Mouse (Mus musculus) layer of hippocampus, adult 9-10 months (tissue): ENCODE measurements at regions not wholly inside any gene's neighbourhood (a gene's known extent, or its start where the extent isn't known, plus 50 kb on each side); places are given as distances from the start of the nearest gene placed in this dataset.

Experiments used
- DNase-seq: peaks from one replicate; pipeline ENCODE4 v3.0.0; 2022; ENCODE audit warnings: low spot score

DNA sequence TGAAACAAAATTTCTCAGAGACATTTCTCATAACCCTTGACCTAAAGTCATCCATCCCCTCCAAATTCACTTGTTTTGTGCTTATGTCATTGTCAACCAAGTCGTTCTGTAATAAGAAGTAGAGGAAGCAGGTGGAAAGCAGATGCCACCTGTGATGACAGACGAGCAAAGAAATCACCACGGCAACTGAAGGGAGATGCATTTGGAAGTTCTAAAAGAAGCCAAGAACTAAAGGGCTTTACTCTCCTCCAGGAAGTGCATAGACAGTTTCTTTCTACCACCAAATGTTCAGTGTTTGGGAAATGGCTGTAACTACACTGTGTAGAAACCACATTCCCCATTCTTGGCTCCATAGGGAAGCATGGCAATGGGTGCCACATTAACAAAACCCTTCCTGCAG lies 317.4 kb downstream of the Gm10184 start:
- DNase-seq, result no peak

DNA sequence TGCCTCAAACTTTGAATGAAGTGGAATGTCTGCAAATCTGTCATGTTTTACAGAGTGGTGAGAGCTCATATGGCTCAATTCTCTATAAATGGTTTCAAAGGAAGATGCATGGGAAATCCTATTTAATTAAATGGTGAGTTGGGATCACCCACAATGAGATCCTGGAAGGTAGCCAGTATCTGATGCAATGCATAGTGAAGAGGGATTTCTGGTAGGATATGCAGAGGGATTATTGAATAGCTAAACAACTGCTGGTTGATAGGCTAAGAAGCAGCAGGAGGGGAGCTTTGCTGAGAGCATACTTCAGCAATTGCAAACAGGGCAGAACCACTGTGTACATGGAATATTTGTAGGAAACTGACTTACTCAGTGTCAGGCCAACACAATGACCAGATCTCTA lies 350.7 kb downstream of the Gm10184 start:
- no peak for DNase-seq

DNA sequence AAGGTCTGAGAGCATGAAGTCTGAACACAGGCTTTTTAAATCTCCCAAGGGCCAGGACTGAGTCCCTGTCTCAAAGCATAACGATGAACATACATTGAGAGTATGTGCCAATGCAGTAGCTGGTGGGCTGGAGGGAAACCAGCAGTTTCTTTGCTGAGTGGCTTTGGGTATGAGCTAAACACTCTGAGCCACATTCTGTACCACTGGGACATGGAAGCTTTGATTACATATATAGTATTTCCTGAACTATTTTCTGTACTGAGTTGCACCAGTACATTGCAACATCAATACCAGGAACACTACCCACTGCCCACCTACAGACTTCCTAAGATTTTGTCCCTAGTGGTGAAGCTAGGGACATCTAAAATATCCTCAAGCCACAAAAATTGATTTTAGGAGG lies 354.3 kb upstream of the Fshr start:
- no peak for DNase-seq

DNA sequence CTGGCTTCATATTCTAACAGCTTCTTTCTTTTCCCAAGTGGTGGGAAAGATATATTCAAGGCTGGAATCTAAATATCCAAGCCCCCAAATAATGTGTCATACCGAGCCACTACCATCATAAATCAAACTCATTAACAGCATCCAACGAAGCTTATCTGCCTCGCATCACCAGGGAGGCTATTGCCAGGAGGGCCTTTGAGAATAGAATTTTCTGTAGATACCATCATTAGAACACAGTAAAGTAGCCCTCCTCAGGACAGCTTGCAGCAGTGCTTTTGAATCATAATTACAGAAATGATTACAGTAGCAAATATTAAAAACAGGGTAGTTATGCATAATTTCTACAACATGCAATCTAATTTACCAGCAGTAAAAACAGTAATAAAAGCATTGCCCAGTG lies 353.1 kb upstream of the Fshr start:
- DNase-seq, result no peak

DNA sequence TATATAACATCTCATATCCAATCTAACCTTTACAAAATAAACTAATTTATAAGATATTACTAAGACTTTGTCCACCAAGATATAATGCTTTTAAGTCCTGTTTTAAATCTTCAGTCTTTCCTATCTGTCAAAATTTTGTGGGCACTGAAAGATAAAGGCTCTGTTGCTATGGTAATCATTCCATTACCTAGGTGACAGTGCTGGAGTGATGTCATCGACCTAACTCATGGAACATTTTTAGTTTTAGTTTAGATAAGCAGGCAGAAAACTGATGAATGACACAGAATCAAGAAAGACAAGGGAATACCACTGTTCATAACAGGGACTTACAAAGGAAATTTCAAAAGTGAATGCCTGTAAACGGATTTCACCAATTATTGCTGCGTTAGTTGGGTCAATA lies 350.3 kb upstream of the Fshr start:
- DNase-seq, result peak; percentile 5

DNA sequence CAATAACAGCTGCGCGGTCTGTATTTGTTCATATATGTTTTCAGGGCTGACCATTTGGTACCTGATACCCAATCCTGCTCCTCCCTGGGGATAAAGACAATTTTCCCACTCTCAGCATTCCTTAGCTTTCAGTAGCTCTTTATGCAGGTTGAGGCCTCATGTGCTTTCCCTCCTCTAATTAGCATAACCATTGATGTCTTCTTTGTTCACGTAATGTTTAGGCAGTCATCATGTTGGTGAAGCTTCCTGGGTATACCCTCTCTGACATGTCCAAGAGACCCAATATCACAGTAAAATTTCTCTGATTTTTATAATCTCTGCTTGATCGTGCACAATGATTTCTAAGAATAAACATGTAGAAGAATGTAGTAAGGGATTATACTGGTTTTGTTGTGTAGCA lies 321.4 kb upstream of the Fshr start:
- DNase-seq, result no peak

DNA sequence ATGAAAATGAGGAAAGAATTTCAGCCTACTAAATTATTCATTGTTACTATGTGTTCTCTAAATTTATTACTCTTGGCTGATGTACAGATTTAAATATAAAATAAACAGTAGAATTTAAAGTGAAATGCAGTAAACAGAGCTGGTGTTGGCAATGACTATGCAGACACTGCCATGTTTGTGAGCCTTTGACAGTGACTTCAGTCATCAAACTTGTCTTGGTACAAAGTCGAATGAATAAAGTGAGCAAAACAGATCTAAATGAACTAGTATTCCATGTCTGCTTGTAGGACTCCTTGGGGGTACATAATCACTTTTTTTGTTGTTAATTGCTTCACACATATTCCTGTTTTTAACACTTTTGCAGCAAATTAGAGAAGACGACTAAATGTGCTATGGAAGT lies 318.9 kb upstream of the Fshr start:
- no peak for DNase-seq

DNA sequence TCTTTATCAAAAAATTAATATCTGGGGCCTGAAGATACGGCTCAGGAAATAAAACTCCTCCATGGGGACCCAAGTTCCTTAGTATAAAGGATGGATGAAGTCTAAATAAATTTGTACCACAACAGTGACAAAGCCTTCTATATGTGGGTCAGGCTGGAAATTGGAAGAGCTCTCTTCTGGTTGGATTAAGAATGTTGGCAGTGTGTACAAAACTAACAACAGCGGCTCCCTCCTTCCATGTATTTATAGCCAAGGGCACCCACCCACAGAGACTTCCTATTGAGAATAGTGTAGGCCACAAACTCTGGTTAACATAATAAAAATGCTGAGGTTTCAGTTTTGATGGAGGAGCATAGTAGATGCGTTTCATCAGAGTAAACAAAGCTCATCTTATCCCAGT lies 304.8 kb upstream of the Fshr start:
- DNase-seq, result no peak

DNA sequence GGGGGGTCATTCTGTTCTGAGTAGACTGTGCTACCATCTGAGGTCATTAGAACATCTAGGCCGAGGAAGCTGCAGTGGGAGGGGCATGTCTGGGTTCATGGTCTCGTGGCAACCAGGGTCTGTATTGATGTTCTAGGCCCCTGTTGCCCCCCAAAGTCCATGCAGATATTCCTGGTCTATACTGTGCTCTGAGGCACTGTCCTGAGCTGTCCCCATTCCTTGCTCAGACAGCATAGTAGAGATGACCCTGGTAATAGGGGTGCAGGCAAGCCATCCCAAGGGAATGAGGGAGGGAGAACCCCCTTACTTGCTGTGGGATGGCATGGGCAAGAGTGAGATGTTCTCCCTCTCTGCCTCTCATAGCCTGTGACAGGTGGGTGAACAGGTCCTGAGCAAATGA lies 293.1 kb upstream of the Fshr start:
- no peak for DNase-seq

DNA sequence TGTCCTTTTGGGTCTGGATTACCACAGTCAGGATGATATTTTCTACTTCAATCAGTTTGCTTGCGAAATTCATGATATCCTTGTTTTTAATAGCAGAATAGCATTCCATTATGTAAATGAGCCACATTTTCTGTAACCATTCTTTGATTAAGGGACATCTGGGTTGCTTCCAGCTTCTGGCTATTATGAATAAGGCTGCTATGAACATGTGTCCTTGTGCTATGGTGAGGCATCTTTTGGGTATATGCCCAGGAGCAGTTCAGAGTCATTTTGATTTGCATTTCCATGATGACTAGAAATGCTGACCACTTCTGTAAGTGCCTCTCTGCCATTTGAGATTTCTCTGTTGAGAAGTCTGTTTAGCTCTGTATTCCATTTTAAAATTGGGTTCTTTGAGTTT lies 266.0 kb upstream of the Fshr start:
- no peak for DNase-seq

DNA sequence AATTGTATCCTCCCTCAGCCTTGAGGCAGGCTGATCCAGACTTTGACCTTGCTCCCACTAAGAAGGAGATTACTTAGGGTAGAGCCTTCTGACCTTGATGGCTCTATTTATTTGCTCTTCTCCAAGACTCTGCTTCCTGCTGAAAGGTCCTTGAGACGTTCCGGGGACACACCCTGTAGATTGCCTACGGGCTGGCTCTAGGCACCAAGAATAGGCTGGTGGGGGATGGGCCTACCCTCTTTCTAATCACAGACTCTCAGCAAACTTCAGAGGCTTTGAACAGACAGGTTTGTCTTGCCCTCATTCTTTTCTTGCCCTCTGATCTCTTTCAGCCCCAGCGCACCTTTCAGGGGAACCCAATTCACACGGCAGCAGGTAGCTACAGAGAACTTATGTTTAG lies 265.4 kb upstream of the Fshr start:
- no peak for DNase-seq

DNA sequence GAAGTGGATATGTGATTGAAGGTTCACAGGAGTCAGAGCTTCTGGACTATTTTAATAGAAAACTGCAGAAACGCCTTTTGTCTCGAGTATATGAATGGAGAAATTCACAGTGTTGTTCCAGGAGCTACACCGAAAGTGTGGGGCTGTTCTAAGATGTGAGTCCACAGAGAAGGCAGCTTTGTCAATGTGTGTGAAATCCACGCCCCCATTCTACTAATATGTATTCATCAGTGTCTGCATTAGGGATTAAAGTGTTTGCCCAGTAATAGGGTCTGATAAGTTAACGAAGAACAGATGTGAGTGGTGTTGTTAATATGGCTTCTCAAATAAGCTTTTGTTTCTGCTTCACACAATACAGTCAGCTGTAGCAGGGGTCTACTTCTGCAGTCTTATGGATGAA lies 260.0 kb upstream of the Fshr start:
- DNase-seq, result no peak

DNA sequence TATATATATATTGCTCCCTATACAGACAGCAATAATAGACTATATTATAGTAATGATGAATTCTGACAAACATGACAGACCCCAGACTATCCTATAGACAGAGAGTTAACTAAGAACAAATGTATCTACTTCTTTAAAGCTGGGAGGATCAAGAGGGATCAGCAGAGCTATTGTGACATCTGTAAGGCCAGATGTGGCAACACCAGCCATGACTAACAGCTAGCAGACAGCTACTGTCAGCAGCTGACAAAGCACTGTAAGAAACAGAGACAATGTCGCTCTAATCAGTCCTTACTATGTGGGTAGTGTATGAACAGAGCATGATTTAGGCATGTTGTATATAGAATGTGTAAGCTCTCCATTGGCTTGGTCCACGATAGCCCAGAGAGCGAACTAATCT lies 253.8 kb upstream of the Fshr start:
- DNase-seq, result no peak

DNA sequence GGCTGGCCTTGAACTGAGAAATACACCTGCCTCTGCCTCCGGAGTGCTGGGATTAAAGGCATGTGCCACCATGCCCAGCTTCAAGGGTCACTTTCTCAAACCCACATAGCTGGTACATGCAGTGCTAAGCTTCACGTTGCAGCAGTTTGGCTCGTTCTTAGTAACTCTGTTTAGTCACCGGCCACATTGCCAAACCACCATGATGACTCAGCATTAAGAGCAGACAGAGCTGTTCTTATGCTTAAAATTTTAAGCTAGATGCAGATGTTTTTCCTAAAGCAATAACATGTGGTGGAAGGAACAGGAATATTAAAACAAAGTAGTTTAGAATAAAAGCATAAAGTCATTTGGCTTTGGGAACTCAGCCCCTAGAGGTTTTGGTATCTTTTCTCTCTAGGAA lies 250.2 kb upstream of the Fshr start:
- no peak for DNase-seq

DNA sequence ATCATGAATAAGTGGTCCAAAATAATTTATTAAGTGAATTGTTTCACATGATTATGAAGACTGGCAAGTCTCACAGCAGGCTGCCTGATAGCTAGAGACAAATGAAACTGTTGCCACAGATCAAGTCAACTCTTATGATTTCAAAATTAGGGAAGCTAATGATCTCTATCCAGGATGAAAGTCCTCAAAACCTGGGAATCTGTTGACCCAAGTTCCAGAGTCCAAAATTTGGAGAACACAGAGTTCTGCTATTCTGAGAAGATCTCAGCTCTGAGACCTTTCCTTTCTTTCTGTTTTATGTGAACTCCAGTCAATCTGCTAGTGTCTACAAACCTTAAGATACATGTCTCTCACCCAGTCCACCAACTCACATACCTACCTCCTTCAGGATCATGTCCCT lies 248.9 kb upstream of the Fshr start:
- DNase-seq, result no peak

DNA sequence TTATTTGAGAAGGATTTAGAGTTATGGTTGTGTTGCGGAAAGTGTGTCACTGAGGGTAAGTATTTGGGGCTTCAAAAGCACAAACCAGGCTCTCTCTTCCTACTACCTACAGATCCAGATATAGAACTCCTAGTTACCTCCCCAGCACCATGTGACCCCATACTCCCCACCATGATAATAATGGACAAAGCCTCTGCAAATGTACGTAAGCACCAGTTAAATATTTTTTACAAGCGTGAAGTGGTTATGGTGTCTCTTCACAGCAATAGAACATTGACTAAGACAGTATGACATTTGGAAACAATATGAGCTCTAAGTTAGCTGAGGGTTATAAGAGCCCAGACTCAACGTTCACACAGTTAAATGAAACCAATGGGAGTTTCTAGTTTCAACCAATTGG lies 233.8 kb upstream of the Fshr start:
- DNase-seq, result no peak

DNA sequence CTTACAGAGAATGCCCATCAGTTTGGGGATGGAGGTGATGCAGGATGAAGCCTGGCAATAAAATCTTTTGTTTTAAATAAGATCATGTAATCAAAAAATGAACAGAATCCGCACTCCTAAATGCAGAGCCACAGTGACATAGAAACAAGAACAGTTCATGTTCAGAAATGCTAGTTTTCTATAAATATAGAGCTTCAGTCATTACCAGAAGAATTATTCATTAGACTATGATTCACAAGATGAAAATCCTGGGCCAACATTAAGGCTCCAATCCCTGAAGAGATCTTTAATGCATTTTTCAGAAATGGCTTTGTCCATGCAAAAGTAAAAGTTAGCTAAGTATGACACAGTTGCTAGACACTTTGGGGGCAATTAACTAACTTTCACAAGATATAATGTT lies 209.6 kb upstream of the Fshr start:
- DNase-seq, result no peak

DNA sequence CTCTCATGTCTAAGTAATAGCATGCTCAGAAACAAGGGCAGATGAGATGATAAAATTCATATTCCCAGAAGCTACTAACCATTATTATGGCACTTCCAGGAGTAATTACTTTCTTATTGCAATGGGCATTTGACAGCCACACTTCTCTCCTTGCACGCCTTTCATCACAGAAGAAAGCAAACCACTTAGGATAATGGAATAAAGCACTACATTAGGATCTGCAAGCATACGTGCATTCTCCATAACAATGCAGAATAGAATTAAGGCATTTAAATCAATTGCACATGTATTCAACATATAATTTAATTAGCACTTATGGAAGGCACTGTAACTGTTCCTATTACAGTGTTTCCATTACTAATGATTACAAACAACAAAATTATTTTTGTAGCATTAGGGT lies 205.1 kb upstream of the Fshr start:
- no peak for DNase-seq

DNA sequence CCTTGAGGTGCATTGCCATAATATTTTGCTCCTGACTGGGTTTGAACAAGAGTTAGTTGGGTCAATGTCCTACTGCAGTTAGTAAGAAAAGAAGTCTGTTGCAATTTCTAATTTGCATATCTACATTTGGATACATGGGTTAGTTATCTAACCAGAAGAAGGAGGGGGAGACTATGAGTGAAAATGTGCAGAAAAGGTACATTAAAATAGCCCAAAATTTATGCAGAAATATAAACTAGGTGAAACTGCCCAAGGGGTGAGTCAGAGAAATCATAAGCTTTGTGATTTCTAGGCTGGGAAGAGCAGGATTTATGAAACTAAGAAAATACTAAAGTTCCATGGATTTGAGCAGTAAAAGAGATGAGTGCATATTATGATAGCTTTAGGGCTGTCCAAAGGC lies 156.8 kb upstream of the Fshr start:
- no peak for DNase-seq

DNA sequence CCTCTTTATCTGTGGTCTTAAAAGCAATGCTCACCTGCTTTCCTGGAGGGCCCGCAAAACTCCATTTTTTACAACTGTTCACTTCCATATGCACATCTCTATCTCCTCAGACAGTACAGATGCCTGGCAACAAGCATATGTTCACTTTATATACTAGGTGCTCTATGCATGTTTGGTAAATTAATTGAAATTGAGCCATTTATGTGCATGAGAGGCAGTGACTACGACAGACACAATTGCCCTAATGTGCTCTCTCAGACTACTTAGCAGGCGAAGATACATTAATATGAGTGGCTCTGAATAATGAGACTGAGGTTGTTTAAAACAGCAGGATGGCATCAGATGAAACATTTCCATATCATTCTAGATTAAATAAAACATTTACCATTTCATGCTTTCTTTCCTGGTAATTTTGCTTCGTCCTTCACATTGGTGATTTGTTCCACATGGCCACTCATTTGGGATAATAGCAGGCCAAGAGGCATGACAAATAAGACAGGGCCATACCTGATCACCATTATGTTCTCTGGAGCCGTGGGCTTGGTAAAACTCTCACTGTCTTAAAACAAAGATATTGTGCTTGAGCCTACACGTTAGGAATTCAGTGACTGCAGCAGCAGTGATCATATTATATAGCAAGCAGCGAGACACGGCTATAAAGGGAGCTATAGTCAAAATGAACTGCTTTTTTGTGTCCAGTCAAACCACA lies 140.2 kb upstream of the Fshr start:
- DNase-seq, result no peak

DNA sequence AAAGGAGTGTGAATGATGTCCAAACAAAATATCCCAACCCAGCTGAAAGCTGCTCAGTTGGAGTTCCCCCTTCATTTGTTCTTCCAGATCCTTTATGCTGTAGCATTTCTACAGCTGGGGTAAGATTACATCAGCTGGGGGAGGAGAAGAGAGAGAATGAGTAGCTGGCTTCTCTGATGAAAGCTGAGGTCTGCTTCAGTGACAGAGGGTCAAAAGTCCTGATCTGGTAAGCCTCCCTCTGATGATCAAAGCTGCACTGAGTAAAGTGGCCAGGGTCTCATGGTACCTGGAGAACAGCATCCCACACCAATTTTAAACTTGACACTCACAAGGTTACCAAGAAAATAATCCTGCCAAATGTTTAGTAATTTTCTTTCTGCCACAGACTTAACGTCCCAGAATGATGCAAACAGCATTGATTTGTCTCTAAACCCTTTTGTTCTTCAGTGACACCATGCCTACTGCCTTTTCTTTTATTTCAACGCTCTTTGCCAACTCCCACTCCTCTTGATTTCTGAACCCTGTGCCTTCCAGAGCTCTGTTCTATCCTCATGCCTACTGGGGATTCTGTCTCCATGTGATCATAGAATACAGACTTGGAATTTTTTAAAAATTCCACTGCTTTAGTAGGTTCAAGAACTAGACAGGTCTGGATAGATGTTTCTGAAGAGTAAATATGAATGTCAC lies 119.3 kb upstream of the Fshr start:
- no peak for DNase-seq

DNA sequence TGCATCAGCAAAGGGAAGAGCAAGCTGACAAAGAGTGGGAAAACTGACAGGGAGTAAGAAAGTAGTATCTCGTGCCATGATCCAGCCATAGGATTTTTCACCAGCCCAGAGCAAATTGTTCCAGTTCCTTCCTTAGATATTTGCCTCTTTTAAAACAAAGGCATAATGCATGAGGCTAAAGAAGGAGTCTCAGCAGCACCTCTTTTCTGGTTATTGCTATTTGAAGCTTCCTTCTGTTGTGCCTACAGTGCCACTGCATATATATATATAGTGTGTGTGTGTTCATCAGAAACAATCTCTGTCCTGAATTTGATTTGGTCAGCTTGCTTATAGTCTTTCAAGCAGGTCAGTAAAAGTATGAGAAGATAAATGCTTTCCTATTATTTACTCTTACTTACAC lies 117.9 kb upstream of the Fshr start:
- DNase-seq, result no peak

DNA sequence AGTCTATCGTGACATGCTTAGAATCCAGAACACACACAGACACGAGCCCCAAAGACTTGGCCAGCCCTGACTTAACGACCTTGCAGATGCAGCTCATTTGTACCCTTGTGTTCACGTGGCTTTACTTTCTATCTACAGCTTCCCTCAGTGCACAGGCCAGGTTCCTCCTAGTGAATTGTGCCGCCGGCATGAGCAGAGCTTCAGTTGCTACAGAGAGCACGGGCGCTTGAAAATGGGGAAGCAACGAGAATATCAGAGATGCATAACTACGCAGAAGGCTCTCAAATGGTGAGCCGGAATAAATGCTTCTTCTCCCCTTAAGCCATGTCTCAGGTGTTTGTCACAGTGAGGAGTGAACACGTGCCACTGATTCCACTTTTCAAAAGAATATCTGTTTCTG lies 110.7 kb upstream of the Fshr start:
- DNase-seq, result no peak

DNA sequence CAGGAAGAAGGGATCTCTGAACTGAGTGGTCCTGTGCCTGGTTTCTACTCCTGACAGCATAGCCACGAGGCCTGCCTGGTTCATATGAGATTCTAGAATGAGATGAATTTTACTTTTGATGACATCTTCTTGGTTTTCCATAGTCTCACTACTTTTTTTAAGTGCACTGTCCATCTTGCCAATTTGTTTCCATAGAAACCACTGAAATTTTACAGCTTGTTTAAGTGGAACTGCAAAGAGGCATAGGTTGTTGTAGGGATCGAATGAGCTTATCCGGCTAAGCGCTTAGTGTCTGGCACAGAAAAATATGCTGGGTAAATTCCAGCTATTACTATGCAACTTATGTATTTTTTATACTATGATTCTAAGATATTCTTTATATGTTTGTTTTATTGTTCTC lies 100.8 kb upstream of the Fshr start:
- DNase-seq, result no peak
